Mouse (Mus musculus) embryonic facial prominence, embryonic 12.5 days (tissue): ENCODE measurements around the gene Mdk. TPM values are rescaled to one million over a fixed set of nuclear protein-coding genes. Genes with fewer than 3 reads are reported as not detected.

Experiments
- ATAC-seq: fragments of 200-750 bp; cut with Nextera tagmentation; 2 replicates; pipeline ENCODE4 v1.8.0; 2017; ENCODE audit not compliant: insufficient number of reproducible peaks, insufficient read depth, low FRiP score, low TSS enrichment
- H3K27ac ChIP-seq: fragments of 300-500 bp; sonication (generic); 2 replicates; pipeline ENCODE4 v1.5.1; 2016; ENCODE audit warnings: mild to moderate bottlenecking
- H3K27me3 ChIP-seq: fragments of 300-500 bp; sonication (generic); 2 replicates; pipeline ENCODE4 v1.6.1; 2016; ENCODE audit warnings: mild to moderate bottlenecking, moderate library complexity
- H3K36me3 ChIP-seq: fragments of 300-500 bp; sonication (generic); 2 replicates; pipeline ENCODE4 v1.6.1; 2016; ENCODE audit warnings: mild to moderate bottlenecking
- H3K4me1 ChIP-seq: fragments of 300-500 bp; sonication (generic); 2 replicates; pipeline ENCODE4 v1.6.1; 2016
- H3K4me2 ChIP-seq: fragments of 300-500 bp; sonication (generic); replicated peaks from 2 replicates; pipeline ENCODE4 v1.6.1; 2016; ENCODE audit warnings: mild to moderate bottlenecking, moderate library complexity
- H3K4me3 ChIP-seq: fragments of 300-500 bp; sonication (generic); 2 replicates; pipeline ENCODE4 v1.5.1; 2016; ENCODE audit warnings: mild to moderate bottlenecking
- H3K9ac ChIP-seq: fragments of 300-500 bp; sonication (generic); 2 replicates; pipeline ENCODE4 v1.6.1; 2016; ENCODE audit warnings: mild to moderate bottlenecking, moderate library complexity
- H3K9me3 ChIP-seq: fragments of 300-500 bp; sonication (generic); 2 replicates; pipeline ENCODE4 v1.6.1; 2016; ENCODE audit warnings: mild to moderate bottlenecking, moderate library complexity
- WGBS: fragments of 180-500 bp; shearing (Covaris S2); methylation state at CpG from one replicate; pipeline ENCODE4 v1.1.7; 2016; 5-methylcytosine and 5-hydroxymethylcytosine counted together
- polyA plus RNA-seq: library from polyadenylated mRNA; unstranded; fragments of >200 nt; fragmentation: Nextera tagmentation; extraction: Ambion mirVana; gene quantifications from 2 replicates; pipeline ENCODE4 v1.2.1, GENCODE M21; 2016

Mdk gene
- polyA plus RNA-seq, 1 experiment from 2014 or later = 1,964 TPM

DNA sequence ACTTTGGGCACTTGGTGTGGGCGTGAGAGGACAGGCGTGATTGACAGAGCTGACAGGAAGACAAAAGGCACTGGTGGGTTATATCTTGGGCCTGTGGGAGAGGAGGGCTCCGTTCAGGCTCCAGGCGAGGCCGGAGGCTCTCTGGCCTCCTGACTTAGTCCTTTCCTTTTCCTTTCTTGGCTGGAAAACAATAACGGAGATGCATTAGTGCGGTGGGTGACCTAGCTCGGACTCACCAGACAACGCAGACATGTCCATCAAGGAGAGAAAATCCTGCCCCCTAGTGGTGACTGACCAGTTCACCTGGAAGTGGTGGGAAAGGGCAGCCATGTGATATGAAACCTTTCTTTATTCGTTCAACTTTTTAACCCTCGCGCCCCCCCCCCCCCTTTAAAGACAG lies 2.2 kb downstream of the Mdk start:
- Histone ChIP-seq H3K4me1 (peaks cover 35% of the 10 kb centered on the region), H3K36me3 (peaks cover 18% of the 10 kb centered on the region), H3K9ac (peak overlapping the region; percentile 97), H3K27me3 (peaks cover 7% of the 10 kb centered on the region; the same call in 1 of the 2 replicates), H3K27ac (peak overlapping the region; percentile 98), H3K9me3 (no peaks in the 10 kb centered on the region), H3K4me3 (peak overlapping the region; percentile 88), H3K4me2 (peak overlapping the region; percentile 85)
- 8% methylated on average over 12 of the region's 12 CpGs for WGBS
- no peak for ATAC-seq

DNA sequence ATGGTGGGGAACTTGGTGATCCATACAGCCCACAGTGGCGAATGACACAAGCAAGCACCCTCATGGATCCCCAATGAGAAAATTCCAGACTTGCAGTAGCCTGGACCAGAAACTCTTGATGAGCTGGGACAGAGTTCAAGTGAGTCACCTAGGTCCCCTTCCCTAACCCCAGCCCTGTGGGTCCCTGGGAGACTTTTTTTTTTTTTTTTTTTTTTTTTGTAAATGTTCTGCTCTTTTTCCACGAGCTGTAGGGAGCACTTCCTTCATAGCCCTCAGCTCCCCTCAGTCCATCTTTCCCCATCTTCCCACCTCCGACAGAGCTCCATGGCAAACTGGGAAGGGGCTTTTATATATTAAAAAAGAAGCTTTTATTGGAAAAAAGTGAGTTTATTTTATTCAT lies 2.6 kb downstream of the Mdk start:
- Histone ChIP-seq H3K27me3 (peaks cover 8% of the 10 kb centered on the region; the same call in 1 of the 2 replicates), H3K4me1 (peaks cover 35% of the 10 kb centered on the region), H3K27ac (no peak overlapping the region), H3K9me3 (no peaks in the 10 kb centered on the region), H3K9ac (peak overlapping the region; percentile 97), H3K36me3 (peaks cover 14% of the 10 kb centered on the region), H3K4me3 (peak overlapping the region; percentile 88), H3K4me2 (peak overlapping the region; percentile 85)
- 59% methylated on average over 3 of the region's 3 CpGs for WGBS
- no peak for ATAC-seq

DNA sequence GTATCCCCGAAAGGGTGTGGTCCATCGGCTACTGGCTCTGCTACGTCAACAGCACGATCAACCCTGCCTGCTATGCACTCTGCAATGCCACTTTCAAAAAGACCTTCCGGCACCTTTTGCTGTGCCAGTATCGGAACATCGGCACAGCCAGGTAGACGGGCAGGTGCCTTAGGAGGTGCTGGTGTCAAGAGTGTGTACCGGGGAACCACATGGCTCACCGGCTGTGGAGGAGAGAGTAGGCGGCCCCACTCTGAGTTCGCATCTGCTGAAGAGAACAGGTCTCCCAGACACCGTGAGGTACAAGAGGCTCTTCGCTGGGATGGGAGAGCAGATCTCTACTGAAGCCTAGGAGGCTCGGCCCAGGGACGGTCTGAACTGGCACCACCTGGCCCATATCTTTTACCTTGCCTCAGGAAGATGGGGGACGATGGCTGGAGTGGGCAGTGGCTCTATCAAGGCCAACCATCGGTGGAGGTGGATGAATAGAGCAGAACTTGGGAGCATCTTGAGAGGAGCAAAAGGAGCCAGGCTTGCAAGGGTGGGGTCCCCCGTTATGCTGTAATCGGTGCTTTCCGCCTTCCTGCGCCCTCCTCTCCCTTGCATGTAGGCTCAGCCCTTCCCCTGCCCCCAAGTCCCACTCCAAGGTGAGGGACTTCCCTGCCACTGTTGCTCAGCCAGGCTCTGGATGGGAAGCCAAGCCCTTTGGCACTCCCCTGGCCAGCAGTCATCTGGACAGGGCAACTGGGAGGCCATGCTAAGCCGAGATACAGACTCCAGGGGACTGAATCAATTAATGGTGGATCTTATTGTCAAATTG lies 3.4 kb downstream of the Mdk start:
- H3K36me3 ChIP-seq = peaks cover 14% of the 10 kb centered on the region; the same call in 1 of the 2 replicates
- H3K27me3 ChIP-seq = peaks cover 14% of the 10 kb centered on the region
- no peak overlapping the region for H3K4me3 ChIP-seq
- WGBS = 74% methylated on average over 23 of the region's 23 CpGs
- peaks cover 30% of the 10 kb centered on the region for H3K4me1 ChIP-seq
- peak overlapping the region; percentile 85; the same call in 1 of the 2 replicates for H3K4me2 ChIP-seq
- H3K27ac ChIP-seq = no peak overlapping the region
- no peak overlapping the region for H3K9ac ChIP-seq
- H3K9me3 ChIP-seq = no peaks in the 10 kb centered on the region
- no peak for ATAC-seq

DNA sequence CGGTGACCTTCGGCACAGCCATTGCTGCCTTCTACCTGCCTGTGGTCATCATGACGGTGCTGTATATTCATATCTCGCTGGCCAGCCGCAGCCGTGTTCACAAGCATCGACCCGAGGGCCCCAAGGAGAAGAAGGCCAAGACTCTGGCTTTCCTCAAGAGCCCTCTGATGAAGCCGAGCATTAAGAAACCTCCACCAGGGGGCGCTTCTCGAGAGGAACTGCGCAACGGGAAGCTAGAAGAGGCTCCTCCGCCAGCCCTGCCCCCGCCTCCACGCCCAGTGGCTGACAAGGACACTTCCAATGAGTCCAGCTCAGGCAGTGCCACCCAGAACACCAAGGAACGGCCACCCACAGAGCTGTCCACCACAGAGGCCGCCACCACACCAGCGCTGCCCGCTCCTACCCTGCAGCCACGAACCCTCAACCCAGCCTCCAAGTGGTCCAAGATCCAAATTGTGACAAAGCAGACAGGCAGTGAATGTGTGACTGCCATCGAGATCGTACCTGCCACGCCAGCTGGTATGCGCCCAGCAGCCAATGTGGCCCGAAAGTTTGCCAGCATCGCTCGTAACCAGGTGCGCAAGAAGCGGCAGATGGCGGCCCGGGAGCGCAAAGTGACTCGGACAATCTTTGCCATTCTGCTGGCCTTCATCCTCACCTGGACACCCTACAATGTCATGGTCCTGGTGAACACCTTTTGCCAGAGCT lies 4.1 kb downstream of the Mdk start:
- Histone ChIP-seq H3K9me3 (no peaks in the 10 kb centered on the region), H3K9ac (no peak overlapping the region), H3K4me1 (peaks cover 22% of the 10 kb centered on the region), H3K27me3 (peaks cover 22% of the 10 kb centered on the region), H3K4me3 (no peak overlapping the region), H3K36me3 (peaks cover 14% of the 10 kb centered on the region; the same call in 1 of the 2 replicates), H3K4me2 (peak overlapping the region; percentile 25; the same call in 1 of the 2 replicates), H3K27ac (no peak overlapping the region)
- no peak for ATAC-seq
- 43% methylated on average over 34 of the region's 34 CpGs for WGBS

DNA sequence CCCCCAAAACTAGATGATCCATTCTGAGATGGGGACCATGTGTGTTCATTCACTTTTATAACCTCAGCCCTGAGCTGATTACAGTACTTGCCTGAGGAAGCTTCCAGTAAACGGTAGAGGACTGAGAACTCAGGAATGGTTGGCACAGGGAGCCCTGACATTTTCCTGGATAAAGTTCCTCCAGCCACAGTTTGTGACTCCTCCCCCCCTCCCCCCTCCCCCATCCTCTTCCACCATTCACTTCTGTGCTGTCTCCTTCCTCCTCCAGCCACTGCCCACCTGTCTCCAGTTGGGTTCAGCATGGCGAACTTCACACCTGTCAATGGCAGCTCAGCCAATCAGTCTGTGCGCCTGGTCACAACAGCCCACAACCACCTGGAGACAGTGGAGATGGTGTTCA lies 5.1 kb downstream of the Mdk start, which contains the start of gene Chrm4:
Gene Chrm4, plus strand, starts transcription at position 301 of the 400 bp plus-strand sequence.
- Histone ChIP-seq H3K4me3 (no peak within 1 kb of the TSS), H3K27ac (no peak within 1 kb of the TSS), H3K9ac (no peak within 1 kb of the TSS), H3K4me2 (peak within 1 kb of the TSS; percentile 25; the same call in 1 of the 2 replicates), H3K4me1 (peaks cover 22% of the 10 kb centered on the region), H3K36me3 (peaks cover 14% of the 10 kb centered on the region; the same call in 1 of the 2 replicates), H3K9me3 (no peaks in the 10 kb centered on the region), H3K27me3 (peaks cover 32% of the 10 kb centered on the region)
- ATAC-seq = no peak
- 84% methylated on average over 3 of the region's 3 CpGs for WGBS

DNA sequence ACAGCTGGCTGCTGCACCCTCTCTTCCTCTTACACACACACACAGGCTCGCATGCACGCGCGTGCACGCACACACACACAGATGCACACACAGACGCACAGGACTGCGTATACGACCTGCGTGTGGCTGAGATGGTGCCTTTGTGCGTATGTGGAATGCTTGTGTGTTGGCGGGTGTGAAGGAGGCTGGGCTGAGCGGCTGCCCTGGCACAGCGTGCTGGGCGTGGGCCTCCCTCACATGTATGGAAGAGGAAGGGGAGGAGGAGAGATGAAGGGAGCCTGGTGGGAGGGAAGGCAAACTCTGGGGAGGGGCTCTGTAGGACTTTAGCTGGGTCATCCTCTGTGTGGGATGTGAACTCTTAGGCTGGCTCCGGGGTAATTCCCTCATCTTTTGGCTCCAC lies 6.7 kb downstream of the Mdk start:
- peaks cover 32% of the 10 kb centered on the region for H3K4me1 ChIP-seq
- ATAC-seq = no peak
- no peak overlapping the region for H3K9ac ChIP-seq
- H3K9me3 ChIP-seq = no peaks in the 10 kb centered on the region
- no peak overlapping the region for H3K4me3 ChIP-seq
- peaks cover 47% of the 10 kb centered on the region for H3K27me3 ChIP-seq
- peaks cover 14% of the 10 kb centered on the region; the same call in 1 of the 2 replicates for H3K36me3 ChIP-seq
- 91% methylated on average over 15 of the region's 15 CpGs for WGBS
- no peak overlapping the region for H3K4me2 ChIP-seq
- H3K27ac ChIP-seq = no peak overlapping the region

DNA sequence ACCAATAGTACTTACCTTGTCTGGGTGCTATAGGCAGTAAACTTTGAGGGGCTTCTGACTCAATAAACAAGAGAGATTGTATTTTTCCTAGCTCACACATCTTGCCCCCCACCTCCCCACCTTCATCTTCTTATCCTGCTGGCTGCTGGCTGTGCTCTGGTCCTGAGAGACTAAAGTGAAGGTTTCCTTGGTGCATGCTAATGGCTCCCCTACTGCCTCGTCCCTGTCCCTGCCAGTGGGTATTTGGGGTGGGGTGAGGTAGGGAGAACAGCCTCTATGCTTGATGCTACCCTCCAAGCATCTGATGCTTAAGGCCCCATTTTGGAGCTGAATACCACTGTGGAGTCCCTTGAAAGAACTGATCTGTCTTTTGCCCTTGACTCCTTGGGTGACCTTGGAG lies 7.4 kb downstream of the Mdk start:
- Histone ChIP-seq H3K36me3 (peaks cover 14% of the 10 kb centered on the region; the same call in 1 of the 2 replicates), H3K4me1 (peaks cover 30% of the 10 kb centered on the region), H3K4me2 (no peak overlapping the region), H3K27ac (no peak overlapping the region), H3K4me3 (no peak overlapping the region), H3K9me3 (no peaks in the 10 kb centered on the region), H3K27me3 (peaks cover 52% of the 10 kb centered on the region), H3K9ac (no peak overlapping the region)
- no peak for ATAC-seq
- 64% methylated on average over 1 of the region's 1 CpGs for WGBS

DNA sequence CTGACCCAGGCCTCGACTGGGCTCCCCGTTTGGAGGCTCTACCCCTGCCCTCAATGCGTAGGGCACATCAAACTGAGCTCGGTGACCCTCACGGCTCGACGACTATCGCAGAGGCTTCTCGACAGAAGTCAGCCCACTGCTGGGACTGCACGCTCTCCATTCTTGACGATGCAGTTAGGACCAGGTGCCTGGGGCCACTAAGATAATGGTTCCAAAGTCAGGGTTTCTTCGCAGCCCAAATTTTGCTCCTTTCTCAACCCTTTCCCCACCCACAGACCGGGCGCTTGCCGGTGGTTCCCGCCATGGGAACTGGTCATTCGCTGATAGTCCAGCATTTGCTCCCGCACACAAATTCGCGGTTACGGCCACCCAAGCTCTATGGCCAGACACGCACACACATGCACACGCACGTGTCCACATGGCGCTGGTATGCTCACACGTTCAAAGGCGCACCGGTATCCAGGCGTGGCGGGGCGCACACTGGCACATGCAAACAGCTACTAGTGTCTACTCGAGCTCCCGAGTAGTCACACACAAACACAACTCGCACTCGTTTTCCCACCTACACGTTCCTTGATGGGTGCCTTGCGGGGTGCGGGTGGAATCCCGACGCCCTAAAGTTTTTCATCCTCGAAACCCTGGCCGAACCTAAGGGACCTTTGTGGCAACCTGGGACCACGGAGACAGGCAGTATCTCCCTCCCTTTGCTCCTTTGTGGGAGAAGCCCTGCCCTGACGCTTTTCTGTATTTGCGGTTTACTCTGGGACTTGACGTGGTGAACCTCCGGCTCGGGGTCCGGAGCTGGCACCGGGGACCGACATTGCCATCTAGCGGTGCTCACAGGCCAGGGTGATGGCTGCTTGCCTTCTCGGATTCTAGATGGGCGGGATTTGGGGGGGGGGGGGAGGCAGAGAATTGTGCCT lies 8.4 kb downstream of the Mdk start:
- peak overlapping the region; percentile 60 for H3K4me3 ChIP-seq
- no peak overlapping the region for H3K27ac ChIP-seq
- H3K4me1 ChIP-seq = peaks cover 24% of the 10 kb centered on the region
- H3K27me3 ChIP-seq = peaks cover 52% of the 10 kb centered on the region
- peaks cover 8% of the 10 kb centered on the region for H3K36me3 ChIP-seq
- no peak for ATAC-seq
- H3K9ac ChIP-seq = no peak overlapping the region
- H3K4me2 ChIP-seq = peak overlapping the region; percentile 91
- no peaks in the 10 kb centered on the region for H3K9me3 ChIP-seq
- 6% methylated on average over 54 of the region's 54 CpGs for WGBS

DNA sequence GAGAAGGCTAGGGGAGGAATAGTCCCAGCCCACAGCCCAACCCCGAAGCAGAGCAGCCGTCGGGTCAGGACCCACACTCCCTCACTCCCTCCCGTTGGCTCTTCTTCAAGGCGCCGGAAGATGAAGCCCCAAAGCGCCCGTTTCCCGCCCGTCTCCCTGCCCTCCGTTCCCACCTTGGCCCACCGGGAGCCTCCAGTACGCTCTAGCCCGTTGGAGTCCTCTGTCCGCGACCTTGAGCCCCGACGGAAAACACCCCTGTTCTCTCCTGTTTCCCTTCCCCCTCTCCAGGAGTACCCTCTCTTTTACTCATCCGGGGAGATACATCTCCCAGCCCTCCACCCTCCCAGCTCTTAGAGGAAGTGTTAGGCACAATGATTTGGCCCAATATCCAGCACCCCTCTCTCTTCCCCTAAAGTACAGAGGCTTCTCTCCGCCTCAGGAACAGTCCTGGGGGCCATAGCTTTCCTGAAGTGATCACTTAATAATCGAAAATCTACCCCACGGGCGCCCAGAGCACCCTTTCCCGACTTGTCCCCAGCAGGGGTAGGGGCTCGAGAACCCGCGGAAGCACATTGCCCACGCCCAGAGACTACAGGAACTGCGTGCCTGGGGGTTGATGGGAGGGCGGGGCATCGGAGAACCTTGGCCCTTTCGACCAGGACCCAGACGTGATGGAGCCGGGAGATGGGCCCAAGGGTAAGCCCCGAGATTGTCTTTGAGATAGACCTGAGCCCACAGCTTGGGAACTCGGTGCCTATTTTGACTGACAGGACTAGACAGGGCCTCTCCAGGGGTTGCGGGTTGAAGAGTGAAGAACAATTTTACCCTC lies 9.3 kb downstream of the Mdk start:
- 2% methylated on average over 37 of the region's 37 CpGs for WGBS
- no peaks in the 10 kb centered on the region for H3K9me3 ChIP-seq
- no peak for ATAC-seq
- H3K9ac ChIP-seq = no peak overlapping the region
- peaks cover 10% of the 10 kb centered on the region for H3K36me3 ChIP-seq
- H3K27me3 ChIP-seq = peaks cover 52% of the 10 kb centered on the region
- H3K4me2 ChIP-seq = peak overlapping the region; percentile 91
- no peak overlapping the region for H3K27ac ChIP-seq
- H3K4me1 ChIP-seq = peaks cover 18% of the 10 kb centered on the region; the same call in 1 of the 2 replicates
- peak overlapping the region; percentile 60 for H3K4me3 ChIP-seq

DNA sequence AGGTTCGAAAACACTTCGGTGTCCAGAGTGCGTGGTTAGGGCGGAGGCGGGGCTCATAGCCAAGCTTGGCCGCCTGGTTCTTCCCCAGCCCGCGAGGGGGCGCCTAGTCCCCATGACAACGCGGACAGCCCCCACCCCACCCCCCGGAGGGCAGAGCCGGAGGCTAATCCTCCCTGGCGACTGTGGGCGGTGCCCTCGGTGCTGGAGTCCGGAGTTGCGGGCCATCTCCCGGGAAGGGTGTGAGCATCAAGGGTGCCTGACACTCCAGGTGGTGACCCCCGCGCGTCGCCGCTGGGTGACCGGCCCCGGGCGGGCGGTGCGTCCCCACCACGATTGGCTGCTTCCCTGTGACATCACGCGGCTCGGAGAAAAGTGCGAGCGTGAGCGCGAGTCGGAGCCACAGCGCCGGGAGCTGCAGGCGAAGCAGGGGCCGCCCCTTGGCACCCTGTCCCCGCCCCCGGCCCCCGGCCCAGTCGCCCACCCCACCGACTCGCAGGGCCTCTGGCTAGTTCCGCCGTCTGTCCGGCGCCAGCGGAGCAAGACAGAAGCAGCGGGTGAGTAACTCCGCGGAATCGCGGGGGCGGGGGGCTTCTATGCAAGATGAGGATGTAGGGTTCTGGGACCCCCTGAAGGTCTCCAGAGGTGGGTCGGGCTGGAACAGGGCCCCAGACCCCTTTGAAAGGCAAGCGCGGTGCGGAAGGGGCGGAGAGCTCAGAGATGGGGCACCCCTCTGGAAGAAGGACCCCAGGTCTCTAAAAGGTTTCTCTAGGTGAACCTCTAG lies 10.1 kb downstream of the Mdk start:
- under 1% methylated on average over 56 of the region's 64 CpGs for WGBS

More for the DNA sequence above, 10.1 kb downstream of the Mdk start:
- Histone ChIP-seq H3K27me3 (peaks cover 52% of the 10 kb centered on the region), H3K4me1 (peaks cover 18% of the 10 kb centered on the region; the same call in 1 of the 2 replicates), H3K4me2 (peak overlapping the region; percentile 91), H3K9ac (peak overlapping the region; percentile 51; the same call in 1 of the 2 replicates), H3K9me3 (no peaks in the 10 kb centered on the region), H3K4me3 (peak overlapping the region; percentile 60), H3K36me3 (peaks cover 18% of the 10 kb centered on the region), H3K27ac (no peak overlapping the region)
- ATAC-seq = no peak
